Mouse (Mus musculus): Measurements from ENCODE around the gene Ubd. TPM values are rescaled to one million over a fixed set of nuclear protein-coding genes. Genes with fewer than 3 reads are reported as not detected.

Ubd gene
- 7.5 TPM for polyA plus RNA-seq (2014; fragmentation: Illumina TruSeq; extraction: RNeasy Lipid Tissue Mini Kit (QIAGEN cat#74804); ENCODE audit: low replicate concordance)

GRCm38 (mm10) chr17:37193656-37194055 lies at the start of gene Ubd:
TSS of gene Ubd (plus strand) at chr17:37193892.

DNA sequence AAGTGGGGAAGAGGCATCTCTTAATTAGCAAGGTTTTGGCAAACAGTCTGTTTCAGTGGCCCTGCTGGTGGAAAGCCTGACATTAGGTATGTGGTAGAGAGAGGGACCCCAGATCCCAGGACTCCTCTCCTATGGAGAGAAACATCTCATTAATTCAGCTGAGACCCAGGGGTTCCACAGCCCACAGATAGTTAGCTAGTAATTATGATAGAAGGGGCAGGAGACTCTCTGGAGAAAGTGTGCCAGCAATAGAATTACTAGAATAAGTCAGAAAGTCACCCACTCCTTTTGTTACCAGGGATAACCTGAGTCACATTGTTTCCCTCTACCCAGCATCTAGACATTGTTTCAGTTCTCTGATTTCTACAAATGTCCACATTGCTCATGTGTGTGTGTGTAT lies 32.3 kb upstream of the Ubd start, which contains the start of gene Olfr93:
Olfr93 (minus strand) TSS at position 101 of the 400 bp plus-strand sequence.

DNA sequence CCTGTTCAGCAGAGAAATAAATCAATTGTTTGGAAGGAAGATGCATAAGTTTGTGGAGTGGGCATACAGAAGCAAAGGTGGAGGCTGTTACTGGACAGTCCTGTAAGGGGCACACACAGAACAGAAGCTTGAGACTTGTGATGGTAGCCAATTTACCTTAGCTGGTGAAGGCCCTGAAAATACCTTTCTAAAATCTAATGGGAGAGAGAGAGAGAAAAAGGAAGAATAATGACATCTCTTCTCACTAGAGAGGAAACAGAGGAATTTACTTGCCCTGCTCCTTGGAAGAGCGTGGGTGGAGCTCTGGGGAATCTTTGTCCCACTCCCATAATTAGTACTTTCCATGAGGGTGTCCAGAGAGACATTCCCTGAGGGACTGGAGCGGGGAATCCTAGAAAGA lies 7.2 kb downstream of the Ubd start, which contains the start of gene Olfr94:
Olfr94 (minus strand) TSS at position 101 of the 400 bp plus-strand sequence.

DNA sequence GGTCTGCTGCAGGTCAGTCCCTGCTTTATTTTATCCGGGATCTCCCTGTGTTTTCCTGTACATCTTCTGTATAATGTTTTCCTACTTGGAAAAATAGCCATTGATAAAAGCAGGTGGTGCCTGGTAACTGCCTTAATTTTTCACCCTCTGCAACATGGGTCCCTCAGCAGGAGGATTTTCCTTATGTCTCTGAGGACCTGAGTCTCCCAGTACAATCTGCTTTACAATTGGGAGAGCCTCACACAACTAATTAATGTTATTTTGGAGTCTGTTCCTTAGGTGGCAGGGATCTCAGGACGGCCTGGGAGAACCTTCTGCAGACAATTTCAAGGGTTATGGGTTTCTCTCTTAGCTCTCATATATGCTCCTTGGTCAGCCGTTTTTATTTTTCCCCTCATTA lies 19.3 kb downstream of the Ubd start, which contains the start of gene Olfr95:
Olfr95 (minus strand) TSS at position 101 of the 400 bp plus-strand sequence.

GRCm38 (mm10) chr17:37219846-37220245 lies 26.2 kb downstream of the Ubd start, which contains the start of gene Olfr96:
TSS of gene Olfr96 (plus strand) at chr17:37220146.

DNA sequence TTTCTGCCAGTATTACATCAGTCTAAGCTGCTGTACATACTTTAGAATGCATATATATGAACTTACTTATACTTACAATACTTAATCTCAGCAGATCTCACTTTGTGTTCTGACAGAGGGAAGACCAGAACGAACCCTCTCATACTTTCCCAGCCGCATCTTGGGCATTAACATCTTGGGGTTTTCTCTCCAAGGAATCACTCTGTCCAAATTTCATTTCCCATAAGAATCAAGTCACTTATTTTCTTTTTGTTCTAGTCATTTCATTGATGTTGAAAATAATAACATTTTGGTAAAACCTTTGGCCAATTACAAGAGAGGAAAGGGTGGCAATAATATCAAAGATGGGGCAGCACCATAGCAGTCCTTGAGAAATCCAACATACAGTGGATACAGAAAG lies 43.5 kb downstream of the Ubd start, which contains the start of gene Olfr97:
Olfr97 (minus strand) TSS at position 101 of the 400 bp plus-strand sequence.

Other genes with a start within 250 kb of the Ubd start
- 5.3 TPM for gene Ppp1r11, start 242.2 kb upstream of the Ubd start, polyA plus RNA-seq (2014; fragmentation: Illumina TruSeq; extraction: RNeasy Lipid Tissue Mini Kit (QIAGEN cat#74804); ENCODE audit: low replicate concordance)
- 18.8 TPM for gene Znrd1, start 235.3 kb upstream of the Ubd start, polyA plus RNA-seq (2014; fragmentation: Illumina TruSeq; extraction: RNeasy Lipid Tissue Mini Kit (QIAGEN cat#74804); ENCODE audit: low replicate concordance)
- 17.6 TPM for gene Znrd1as, start 235.3 kb upstream of the Ubd start, polyA plus RNA-seq (2014; fragmentation: Illumina TruSeq; extraction: RNeasy Lipid Tissue Mini Kit (QIAGEN cat#74804); ENCODE audit: low replicate concordance)
- not detected for gene 2410137M14Rik, start 212.7 kb upstream of the Ubd start, polyA plus RNA-seq (2014; fragmentation: Illumina TruSeq; extraction: RNeasy Lipid Tissue Mini Kit (QIAGEN cat#74804); ENCODE audit: low replicate concordance)
- not detected for gene H2-M5, start 204.4 kb upstream of the Ubd start, polyA plus RNA-seq (2014; fragmentation: Illumina TruSeq; extraction: RNeasy Lipid Tissue Mini Kit (QIAGEN cat#74804); ENCODE audit: low replicate concordance)
- 3.6 TPM for gene Zfp57, start 192.7 kb upstream of the Ubd start, polyA plus RNA-seq (2014; fragmentation: Illumina TruSeq; extraction: RNeasy Lipid Tissue Mini Kit (QIAGEN cat#74804); ENCODE audit: low replicate concordance)
- gene Mog, start 170.5 kb upstream of the Ubd start, polyA plus RNA-seq (2014; fragmentation: Illumina TruSeq; extraction: RNeasy Lipid Tissue Mini Kit (QIAGEN cat#74804); ENCODE audit: low replicate concordance): not detected
- 14.3 TPM for gene Gabbr1, start 147.9 kb upstream of the Ubd start, polyA plus RNA-seq (2014; fragmentation: Illumina TruSeq; extraction: RNeasy Lipid Tissue Mini Kit (QIAGEN cat#74804); ENCODE audit: low replicate concordance)
- not detected for gene Olfr90, start 105.4 kb upstream of the Ubd start, polyA plus RNA-seq (2014; fragmentation: Illumina TruSeq; extraction: RNeasy Lipid Tissue Mini Kit (QIAGEN cat#74804); ENCODE audit: low replicate concordance)
- not detected for gene Olfr91, start 95.6 kb upstream of the Ubd start, polyA plus RNA-seq (2014; fragmentation: Illumina TruSeq; extraction: RNeasy Lipid Tissue Mini Kit (QIAGEN cat#74804); ENCODE audit: low replicate concordance)
- gene Olfr92, start 73.8 kb upstream of the Ubd start, polyA plus RNA-seq (2014; fragmentation: Illumina TruSeq; extraction: RNeasy Lipid Tissue Mini Kit (QIAGEN cat#74804); ENCODE audit: low replicate concordance): not detected
- not detected for gene Olfr93, start 32.4 kb upstream of the Ubd start, polyA plus RNA-seq (2014; fragmentation: Illumina TruSeq; extraction: RNeasy Lipid Tissue Mini Kit (QIAGEN cat#74804); ENCODE audit: low replicate concordance)
- gene Olfr94, start 7.1 kb downstream of the Ubd start, polyA plus RNA-seq (2014; fragmentation: Illumina TruSeq; extraction: RNeasy Lipid Tissue Mini Kit (QIAGEN cat#74804); ENCODE audit: low replicate concordance): not detected
- not detected for gene Olfr95, start 19.2 kb downstream of the Ubd start, polyA plus RNA-seq (2014; fragmentation: Illumina TruSeq; extraction: RNeasy Lipid Tissue Mini Kit (QIAGEN cat#74804); ENCODE audit: low replicate concordance)
- gene Olfr96, start 26.3 kb downstream of the Ubd start, polyA plus RNA-seq (2014; fragmentation: Illumina TruSeq; extraction: RNeasy Lipid Tissue Mini Kit (QIAGEN cat#74804); ENCODE audit: low replicate concordance): not detected
- not detected for gene Olfr97, start 43.4 kb downstream of the Ubd start, polyA plus RNA-seq (2014; fragmentation: Illumina TruSeq; extraction: RNeasy Lipid Tissue Mini Kit (QIAGEN cat#74804); ENCODE audit: low replicate concordance)
- gene Olfr98, start 69.9 kb downstream of the Ubd start, polyA plus RNA-seq (2014; fragmentation: Illumina TruSeq; extraction: RNeasy Lipid Tissue Mini Kit (QIAGEN cat#74804); ENCODE audit: low replicate concordance): not detected
- gene H2-M3, start 76.3 kb downstream of the Ubd start, polyA plus RNA-seq (2014; fragmentation: Illumina TruSeq; extraction: RNeasy Lipid Tissue Mini Kit (QIAGEN cat#74804); ENCODE audit: low replicate concordance): 1.0 TPM
- gene Olfr99, start 89.6 kb downstream of the Ubd start, polyA plus RNA-seq (2014; fragmentation: Illumina TruSeq; extraction: RNeasy Lipid Tissue Mini Kit (QIAGEN cat#74804); ENCODE audit: low replicate concordance): not detected
- gene Olfr101, start 110.4 kb downstream of the Ubd start, polyA plus RNA-seq (2014; fragmentation: Illumina TruSeq; extraction: RNeasy Lipid Tissue Mini Kit (QIAGEN cat#74804); ENCODE audit: low replicate concordance): not detected
- not detected for gene Olfr102, start 123.2 kb downstream of the Ubd start, polyA plus RNA-seq (2014; fragmentation: Illumina TruSeq; extraction: RNeasy Lipid Tissue Mini Kit (QIAGEN cat#74804); ENCODE audit: low replicate concordance)
- gene Olfr103, start 145.8 kb downstream of the Ubd start, polyA plus RNA-seq (2014; fragmentation: Illumina TruSeq; extraction: RNeasy Lipid Tissue Mini Kit (QIAGEN cat#74804); ENCODE audit: low replicate concordance): not detected
- gene Olfr104-ps, start 165.7 kb downstream of the Ubd start, polyA plus RNA-seq (2014; fragmentation: Illumina TruSeq; extraction: RNeasy Lipid Tissue Mini Kit (QIAGEN cat#74804); ENCODE audit: low replicate concordance): not detected
- gene Olfr105-ps, start 185.1 kb downstream of the Ubd start, polyA plus RNA-seq (2014; fragmentation: Illumina TruSeq; extraction: RNeasy Lipid Tissue Mini Kit (QIAGEN cat#74804); ENCODE audit: low replicate concordance): not detected
- gene Olfr106-ps, start 196.5 kb downstream of the Ubd start, polyA plus RNA-seq (2014; fragmentation: Illumina TruSeq; extraction: RNeasy Lipid Tissue Mini Kit (QIAGEN cat#74804); ENCODE audit: low replicate concordance): not detected
- gene Olfr107, start 205.3 kb downstream of the Ubd start, polyA plus RNA-seq (2014; fragmentation: Illumina TruSeq; extraction: RNeasy Lipid Tissue Mini Kit (QIAGEN cat#74804); ENCODE audit: low replicate concordance): not detected